Mouse (Mus musculus) heart, adult 10 weeks (tissue): ENCODE results near the gene Med25. TPM values are rescaled to one million over a fixed set of nuclear protein-coding genes. Genes with fewer than 3 reads are reported as not detected.

ENCODE experiments used
- polyA plus RNA-seq: library from polyadenylated mRNA; stranded (reverse); fragments of 350-450 nt; fragmentation: Illumina TruSeq; extraction: RNeasy Lipid Tissue Mini Kit (QIAGEN cat#74804); gene quantifications from one replicate; pipeline ENCODE4 v1.2.3, GENCODE M21; 2014; ENCODE audit warnings: low read depth, low replicate concordance

The Med25 gene
- polyA plus RNA-seq: 74.0 TPM

GRCm38 (mm10) chr7:44892276-44892921, at the start of gene Med25:
Gene Med25 (minus strand): TSS chr7:44892712.

GRCm38 (mm10) chr7:44929204-44930151, 37.0 kb upstream of the Med25 start, which contains the start of gene Ap2a1:
Gene Ap2a1 (minus strand): TSS chr7:44929496.

GRCm38 (mm10) chr7:44895593-44896434, 3.3 kb upstream of the Med25 start, which contains the start of gene Fuz:
Gene Fuz (plus strand): TSS chr7:44896079.

GRCm38 (mm10) chr7:44869697-44870528, 22.6 kb downstream of the Med25 start, which contains the start of gene Ptov1:
Gene Ptov1 (minus strand): TSS chr7:44869788.

GRCm38 (mm10) chr7:44857042-44857552, 35.4 kb downstream of the Med25 start, which contains the start of gene Pnkp:
Gene Pnkp (plus strand): TSS chr7:44857139.

GRCm38 (mm10) chr7:44848561-44849415, 43.7 kb downstream of the Med25 start, which contains the start of the genes Akt1s1 and Tbc1d17:
Gene Akt1s1 (plus strand): TSS chr7:44848991.
Gene Tbc1d17 (minus strand): TSS chr7:44849079.

Other genes with a start within 250 kb of the Med25 start
- 60.7 TPM for gene Myh14, start 221.9 kb downstream of the Med25 start, polyA plus RNA-seq
- not detected for gene Izumo2, start 184.0 kb downstream of the Med25 start, polyA plus RNA-seq
- gene Vrk3, start 144.3 kb downstream of the Med25 start, polyA plus RNA-seq: 27.0 TPM
- gene Zfp473, start 141.7 kb downstream of the Med25 start, polyA plus RNA-seq: not detected
- gene Nup62, start 76.6 kb downstream of the Med25 start, polyA plus RNA-seq: 26.2 TPM
- gene Il4i1, start 76.3 kb downstream of the Med25 start, polyA plus RNA-seq: 0.26 TPM
- 50.1 TPM for gene Atf5, start 76.1 kb downstream of the Med25 start, polyA plus RNA-seq
- 55.0 TPM for gene Akt1s1, start 43.7 kb downstream of the Med25 start, polyA plus RNA-seq
- gene Tbc1d17, start 43.6 kb downstream of the Med25 start, polyA plus RNA-seq: 44.5 TPM
- gene Pnkp, start 35.6 kb downstream of the Med25 start, polyA plus RNA-seq: 19.7 TPM
- 169 TPM for gene Ptov1, start 22.9 kb downstream of the Med25 start, polyA plus RNA-seq
- gene Fuz, start 3.4 kb upstream of the Med25 start, polyA plus RNA-seq: 21.4 TPM
- gene Ap2a1, start 36.8 kb upstream of the Med25 start, polyA plus RNA-seq: 41.3 TPM
- not detected for gene Tsks, start 50.5 kb upstream of the Med25 start, polyA plus RNA-seq
- 3.6 TPM for gene Cpt1c, start 82.1 kb upstream of the Med25 start, polyA plus RNA-seq
- gene Prmt1, start 93.9 kb upstream of the Med25 start, polyA plus RNA-seq: 114 TPM
- 72.3 TPM for gene Irf3, start 104.9 kb upstream of the Med25 start, polyA plus RNA-seq
- 12.3 TPM for gene Bcl2l12, start 106.0 kb upstream of the Med25 start, polyA plus RNA-seq
- 34.5 TPM for gene Scaf1, start 123.7 kb upstream of the Med25 start, polyA plus RNA-seq
- gene Rras, start 125.2 kb upstream of the Med25 start, polyA plus RNA-seq: 57.4 TPM
- 13.2 TPM for gene Prr12, start 160.2 kb upstream of the Med25 start, polyA plus RNA-seq
- gene Nosip, start 169.7 kb upstream of the Med25 start, polyA plus RNA-seq: 40.7 TPM
- gene Prrg2, start 170.0 kb upstream of the Med25 start, polyA plus RNA-seq: 12.4 TPM
- gene Rcn3, start 199.5 kb upstream of the Med25 start, polyA plus RNA-seq: 40.8 TPM
- gene Fcgrt, start 211.1 kb upstream of the Med25 start, polyA plus RNA-seq: 83.1 TPM
- gene Rps11, start 231.7 kb upstream of the Med25 start, polyA plus RNA-seq: 641 TPM
- gene Rpl13a, start 236.0 kb upstream of the Med25 start, polyA plus RNA-seq: 958 TPM
- not detected for gene Gm45713, start 243.5 kb upstream of the Med25 start, polyA plus RNA-seq
- gene Flt3l, start 243.7 kb upstream of the Med25 start, polyA plus RNA-seq: 21.0 TPM